Mouse (Mus musculus): ENCODE measurements around the gene Gm28553. TPM values are rescaled to one million over a fixed set of nuclear protein-coding genes. Genes with fewer than 3 reads are reported as not detected.
"Not testable (repeated sequence)": the region's sequence is repeated elsewhere in the genome, so short reads cannot be mapped to it uniquely, and the experiment has no call there.

The Gm28553 gene
- not detected for total RNA-seq (2022)

- DNase-seq (ENCODE audit: low spot score in 2 of 2): not testable (repeated sequence)
These were observed at the start of gene Gm28553 for GRCm38 (mm10) chrY:48856197-48856596. Gene Gm28553, plus strand, starts transcription at chrY:48856497.

All from left cerebral cortex, adult 8-10 months (tissue).